Mouse (Mus musculus) erythroblast, embryonic 14.5 days (primary cell): ENCODE measurements around the gene Vegfd.

ENCODE experiments used
- GATA1 ChIP-seq: IDR thresholded peaks from 2 replicates; pipeline ENCODE4 v1.6.1; 2012; ENCODE audit warnings: low read length, inconsistent platforms, mixed read lengths
- TAL1 ChIP-seq: IDR thresholded peaks from 3 replicates; pipeline ENCODE4 v1.6.1; 2012; ENCODE audit warnings: low read length, inconsistent platforms, mixed read lengths

DNA sequence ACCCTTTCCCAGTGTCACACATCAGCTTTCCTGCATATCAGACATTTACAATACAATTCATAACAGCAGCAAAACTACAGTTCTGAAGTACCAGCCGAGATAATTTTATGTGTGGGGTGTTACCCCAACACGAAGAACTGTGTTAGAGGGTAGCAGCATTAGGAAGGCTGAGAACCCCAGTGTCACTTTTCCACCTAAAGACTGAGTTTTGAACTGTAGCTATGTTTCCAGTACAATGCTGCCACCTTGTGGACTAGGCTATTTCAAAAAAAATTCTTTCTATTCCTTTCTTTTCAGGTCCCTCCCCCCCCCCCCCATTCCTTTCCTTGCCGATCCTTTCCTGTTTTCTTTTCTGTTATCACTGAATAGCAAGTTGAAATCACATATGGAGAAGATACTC is 76.0 kb downstream of the Vegfd start:
- TF ChIP-seq GATA1 (no peak), TAL1 (no peak)
